Mouse (Mus musculus) cerebellum, adult 2 months (tissue): Measurements from ENCODE around the gene Prkab1. TPM values are rescaled to one million over a fixed set of nuclear protein-coding genes. Genes with fewer than 3 reads are reported as not detected.

Experiments
- DNase-seq, 2 experiments: peaks; one replicate each; pipeline ENCODE4 v3.0.0; 2021
- H3K27ac ChIP-seq: fragments of 200-500 bp; 2 replicates; pipeline ENCODE4 v1.5.1; 2012; ENCODE audit warnings: low read length, control low read depth, inconsistent platforms; ENCODE audit not compliant: insufficient read depth
- H3K27me3 ChIP-seq: fragments of 200-500 bp; 2 replicates; pipeline ENCODE4 v1.6.1; 2012; ENCODE audit warnings: inconsistent platforms, mild to moderate bottlenecking, low read length, moderate library complexity; ENCODE audit not compliant: control insufficient read depth, insufficient read depth
- H3K4me1 ChIP-seq: fragments of 200-500 bp; 2 replicates; pipeline ENCODE4 v1.6.1; 2011; ENCODE audit warnings: low read length; ENCODE audit not compliant: control insufficient read depth, insufficient read depth
- H3K4me3 ChIP-seq: fragments of 200-500 bp; replicated peaks from 2 replicates; pipeline ENCODE3; 2011; ENCODE audit warnings: mild to moderate bottlenecking, low read depth, low read length, control low read depth; ENCODE audit not compliant: insufficient read depth
- CTCF ChIP-seq: fragments of 200-500 bp; IDR thresholded peaks from 2 replicates; pipeline ENCODE4 v1.5.1; 2011; ENCODE audit warnings: low read depth, mild to moderate bottlenecking, control low read depth, low read length, moderate library complexity, borderline replicate concordance; ENCODE audit not compliant: insufficient read depth
- POLR2A ChIP-seq: fragments of 200-500 bp; IDR thresholded peaks from 2 replicates; pipeline ENCODE4 v1.6.1; 2011; ENCODE audit warnings: low read length, control low read depth, borderline replicate concordance; ENCODE audit not compliant: insufficient read depth
- WGBS: fragments of 180-500 bp; shearing (Covaris S2); methylation state at CpG from one replicate; pipeline ENCODE4 v1.1.7; 2018; 5-methylcytosine and 5-hydroxymethylcytosine counted together
- polyA plus RNA-seq: library from polyadenylated mRNA; depleted of rRNA; stranded (reverse); fragments of >200 nt; gene quantifications from 2 replicates; pipeline ENCODE4 v1.2.3, GENCODE M21; 2012; rRNA removed

Gene Prkab1
- polyA plus RNA-seq, 1 experiment, result 39.6 TPM

- WGBS, result 92% methylated on average over 5 of the region's 5 CpGs
- TF ChIP-seq CTCF (no peak), POLR2A (no peak)
- Histone ChIP-seq H3K4me3 (no peak overlapping the region), H3K27ac (no peak overlapping the region), H3K4me1 (no peaks in the 10 kb centered on the region), H3K27me3 (no peaks in the 10 kb centered on the region)
- no peak for DNase-seq
Measured at GRCm38 (mm10) chr5:115976446-115976845, 47.9 kb downstream of the Prkab1 start.

GRCm38 (mm10) chr5:115975672-115976071 is 48.6 kb downstream of the Prkab1 start:
- DNase-seq, result no peak

GRCm38 (mm10) chr5:115971236-115971635 is 53.1 kb downstream of the Prkab1 start:
- no peaks in the 10 kb centered on the region for H3K4me1 ChIP-seq
- TF ChIP-seq CTCF (no peak), POLR2A (no peak)
- no peak overlapping the region for H3K4me3 ChIP-seq
- no peaks in the 10 kb centered on the region for H3K27me3 ChIP-seq
- DNase-seq, result no peak
- no peak overlapping the region for H3K27ac ChIP-seq
- 61% methylated on average over 15 of the region's 15 CpGs for WGBS

More at GRCm38 (mm10) chr5:115975672-115976071, 48.6 kb downstream of the Prkab1 start:
- H3K4me1 ChIP-seq, result no peaks in the 10 kb centered on the region
- no peak for TF ChIP-seq POLR2A
- TF ChIP-seq CTCF, result no peak
- H3K27me3 ChIP-seq, result no peaks in the 10 kb centered on the region
- H3K27ac ChIP-seq, result no peak overlapping the region
- H3K4me3 ChIP-seq, result no peak overlapping the region
- 86% methylated on average over 10 of the region's 10 CpGs for WGBS

Other genes with a start within 250 kb of the Prkab1 start
- 46.7 and 47.3 TPM in 2 replicates for gene Cit, start 179.2 kb downstream of the Prkab1 start, polyA plus RNA-seq
- gene Tmem233, start 58.7 kb upstream of the Prkab1 start, polyA plus RNA-seq, result not detected in 2 replicates